Mouse (Mus musculus): ENCODE data around the gene Amacr.

GRCm38 (mm10) chr15:11004646-11005045 is 23.1 kb downstream of the Amacr start:
- TF ChIP-seq CTCF (IDR thresholded peaks at IDR 0.05; ENCODE audit: low read depth), result no peak
- no peak for TF ChIP-seq EP300 (IDR thresholded peaks at IDR 0.05; ENCODE audit: low read depth)
